Mouse (Mus musculus) stomach, postnatal 0 days (tissue): Measurements from ENCODE around the gene Gnaz.

Experiments used
- CTCF ChIP-seq: IDR thresholded peaks from 2 replicates; pipeline ENCODE4 v1.5.1; 2016; ENCODE audit warnings: antibody characterized with exemption, low read depth, mild to moderate bottlenecking, moderate library complexity
- EP300 ChIP-seq: optimal IDR thresholded peaks from 2 replicates; pipeline ENCODE3; 2016; ENCODE audit warnings: antibody characterized with exemption

GRCm38 (mm10) chr10:74969266-74969665, 2.3 kb downstream of the Gnaz start:
- TF ChIP-seq CTCF (no peak), EP300 (no peak)
